In the genomic region with DNA sequence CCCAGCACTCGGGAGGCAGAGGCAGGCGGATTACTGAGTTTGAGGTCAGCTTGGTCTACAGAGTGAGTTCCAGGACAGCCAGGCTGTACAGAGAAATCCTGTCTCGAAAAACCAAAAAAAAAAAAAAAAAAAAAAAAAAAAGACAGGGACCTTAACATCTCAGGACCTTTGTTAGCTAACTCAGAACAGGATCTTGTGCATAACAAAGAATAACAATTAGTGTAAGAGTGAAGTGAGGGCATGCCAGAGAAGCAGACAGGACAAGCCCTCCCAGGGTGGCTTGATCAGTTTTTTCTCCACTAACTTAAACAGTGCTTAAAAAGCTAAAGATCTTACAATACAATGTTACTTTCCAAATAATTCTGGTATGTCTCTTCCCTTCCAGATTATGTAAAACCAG, we compare ENCODE assay signal across 20 mouse cellular contexts. TPM values are rescaled to one million over a fixed set of nuclear protein-coding genes. Genes with fewer than 3 reads are reported as not detected.
DNase-seq lines count a peak whose midpoint lies in the region; TF ChIP-seq lines count a peak whose summit lies in the region.
"Had no signal": no experiment of that assay in that cellular context is flagged by ENCODE, and none has a peak within 500 bp of the region (broad histone marks: within the 10 kb centered on the region; RNA-seq: fewer than 3 reads in every experiment).

No protein-coding gene starts in this region.

- 0 out of 2 replicates have a peak overlapping the region, but pooled peaks have one; percentile 30 for H3K27ac ChIP-seq in left cerebral cortex, adult 2 months
- H3K27ac ChIP-seq: embryonic facial prominence, embryonic 10.5 days; embryonic facial prominence, embryonic 12.5 days; forebrain, embryonic 13.5 days; forebrain, embryonic 15.5 days had no signal

- no peak for TF ChIP-seq CTCF in left cerebral cortex, adult 2 months (IDR thresholded peaks at IDR 0.05)

- no peak for DNase-seq in left cerebral cortex, adult 2 months (ENCODE audit: extremely low spot score in 1 of 2, low spot score in 2 of 2)
- DNase-seq in left cerebral cortex, adult 9 months (ENCODE audit: low spot score in 2 of 2): no peak
- DNase-seq in ES-CJ7 (ENCODE audit: low read depth, low spot score) (peak; percentile 62), R1 (ENCODE audit: low read depth, low spot score) (peak; percentile 60)
- DNase-seq in lung, postnatal 10 days: no peak
- DNase-seq in gastrocnemius, postnatal 14 days: no peak
- DNase-seq in thymus, postnatal 4 days: no peak
- DNase-seq: adrenal gland, adult 8-10 months; adrenal gland, postnatal 14 days; adrenal gland, postnatal 36 days; cerebellum, adult 11-12 months; cerebellum, adult 2 months; cerebellum, adult 9-10 months; cerebellum, postnatal 10 days; cerebellum, postnatal 25 days; forebrain, postnatal 0 days had no signal

- H3K4me3 ChIP-seq in left cerebral cortex, adult 2 months: no peak overlapping the region
- H3K4me3 ChIP-seq: embryonic facial prominence, embryonic 10.5 days; embryonic facial prominence, embryonic 12.5 days; forebrain, embryonic 13.5 days; forebrain, embryonic 15.5 days had no signal

- intact Hi-C loops in left cerebral cortex, adult 2 months (cut with DNase I): no loop called here
- intact Hi-C loops in gastrocnemius, postnatal 14 days (cut with DNase I; ENCODE audit: low total_unique reads): no loop called here

RNA-seq across cellular contexts. Expression of a gene that starts 40.0 kb away (rescaled TPM):
- total RNA-seq in left cerebral cortex, adult 2 months (2021): 10 to 100 TPM; 80.2 to 91.0 TPM
- total RNA-seq in gastrocnemius, postnatal 14 days (2021): under 1 TPM; 0.35 to 0.40 TPM

Comparison
In these comparisons a context has a peak if more than half of its experiments do, and no peak if none do; other contexts are left out.
1. DNase-seq: peak in ES-CJ7 (single experiment) and R1 (single experiment); none in left cerebral cortex, adult 2 months (0 of 2), left cerebral cortex, adult 9 months (0 of 2), lung, postnatal 10 days (single experiment), gastrocnemius, postnatal 14 days (single experiment) and thymus, postnatal 4 days (single experiment).
2. RNA of a gene that starts 40.0 kb away (total RNA-seq): 80.2 to 91.0 TPM in left cerebral cortex, adult 2 months; 0.35 to 0.40 TPM in gastrocnemius, postnatal 14 days; every median in the first group is over 10 times any median in the second.